Mouse (Mus musculus) CH12.LX (cell line): ENCODE results near the gene Ctsw. TPM values are rescaled to one million over a fixed set of nuclear protein-coding genes. Genes with fewer than 3 reads are reported as not detected.
A peak's percentile ranks its signal among the peaks of the same experiment; 100 is the strongest.

Source experiments
- DNase-seq: peaks from one replicate; pipeline ENCODE4 v3.0.0-alpha.2; 2013; ENCODE audit errors: extremely low read depth
- H3K27ac ChIP-seq: 2 replicates; pipeline ENCODE4 v1.5.1; 2012; ENCODE audit warnings: low read depth, mild to moderate bottlenecking, control low read depth, moderate library complexity; ENCODE audit not compliant: insufficient read depth
- H3K27me3 ChIP-seq: replicated peaks from 2 replicates; pipeline ENCODE3; 2012; ENCODE audit warnings: inconsistent platforms
- H3K36me3 ChIP-seq, 2 experiments: replicated peaks in 1 of 2; 2 replicates each; pipeline versions ENCODE3 to v1.6.1; 2012; ENCODE audit warnings: inconsistent platforms in 1 of 2, low read length in 1 of 2, mild to moderate bottlenecking in 1 of 2, mixed read lengths in 1 of 2, moderate library complexity in 1 of 2; ENCODE audit not compliant: control insufficient read depth in 1 of 2, insufficient read depth in 1 of 2
- H3K4me1 ChIP-seq, 2 experiments: 2 replicates each; pipeline ENCODE4 v1.6.1; 2012; ENCODE audit warnings: inconsistent platforms in 1 of 2, moderate library complexity in 1 of 2; ENCODE audit not compliant: insufficient read depth in 2 of 2, control insufficient read depth in 1 of 2
- H3K4me2 ChIP-seq: 2 replicates; pipeline ENCODE4 v1.6.1; 2012; ENCODE audit warnings: low read depth, mild to moderate bottlenecking, control low read depth; ENCODE audit not compliant: poor library complexity, insufficient read depth, severe bottlenecking
- H3K4me3 ChIP-seq, 3 experiments: fragments of 150-350 bp in 1 of 3; sonication (generic) in 1 of 3; replicated peaks in 1 of 3; 2 replicates each; pipeline versions ENCODE3 to v1.5.1; 2011 to 2012; ENCODE audit warnings: low read depth in 2 of 3, low read length in 2 of 3, mild to moderate bottlenecking in 2 of 3, moderate library complexity in 2 of 3, control low read depth in 1 of 3, improper control_type of control experiment in 1 of 3, inconsistent platforms in 1 of 3, mixed read lengths in 1 of 3; ENCODE audit not compliant: poor library complexity in 1 of 3
- H3K79me2 ChIP-seq: replicated peaks from 2 replicates; pipeline ENCODE4 v1.6.1; 2012; ENCODE audit warnings: mild to moderate bottlenecking, moderate library complexity; ENCODE audit not compliant: control insufficient read depth, poor library complexity, insufficient read depth, severe bottlenecking; ENCODE audit errors: extremely low read depth
- H3K9ac ChIP-seq: 2 replicates; pipeline ENCODE4 v1.6.1; 2012; ENCODE audit warnings: low read depth, mild to moderate bottlenecking, control low read depth, moderate library complexity; ENCODE audit not compliant: insufficient read depth
- H3K9me3 ChIP-seq: replicated peaks from 2 replicates; pipeline ENCODE3; 2012; ENCODE audit warnings: low read length, inconsistent platforms, mixed read lengths
- ELF1 ChIP-seq: IDR thresholded peaks from 2 replicates; pipeline ENCODE4 v1.6.1; 2014; ENCODE audit warnings: low read depth, mild to moderate bottlenecking, inconsistent platforms, low read length, improper control_type of control experiment
- GABPA ChIP-seq: IDR thresholded peaks from 2 replicates; pipeline ENCODE4 v1.6.1; 2012; ENCODE audit warnings: low read depth, low read length, improper control_type of control experiment, inconsistent platforms; ENCODE audit not compliant: insufficient replicate concordance
- HCFC1 ChIP-seq: IDR thresholded peaks from 2 replicates; pipeline ENCODE4 v1.6.1; 2012; ENCODE audit warnings: low read depth, mild to moderate bottlenecking, inconsistent platforms, low read length, improper control_type of control experiment
- IRF4 ChIP-seq: IDR thresholded peaks from 2 replicates; pipeline ENCODE4 v1.6.1; 2014; ENCODE audit warnings: low read depth, mild to moderate bottlenecking, inconsistent platforms, low read length, improper control_type of control experiment
- KAT2A ChIP-seq: IDR thresholded peaks from 2 replicates; pipeline ENCODE4 v1.6.1; 2012; ENCODE audit warnings: low read length, improper control_type of control experiment, inconsistent platforms; ENCODE audit not compliant: insufficient replicate concordance
- MAFK ChIP-seq: IDR thresholded peaks from 2 replicates; pipeline ENCODE4 v1.6.1; 2011; ENCODE audit warnings: low read length, improper control_type of control experiment; ENCODE audit not compliant: insufficient replicate concordance
- MAX ChIP-seq: IDR thresholded peaks from 2 replicates; pipeline ENCODE4 v1.6.1; 2011; ENCODE audit warnings: low read length, improper control_type of control experiment
- MAZ ChIP-seq: IDR thresholded peaks from 2 replicates; pipeline ENCODE4 v1.6.1; 2012; ENCODE audit warnings: low read depth, mild to moderate bottlenecking, inconsistent platforms, low read length, improper control_type of control experiment, moderate library complexity
- MEF2A ChIP-seq: IDR thresholded peaks from 2 replicates; pipeline ENCODE4 v1.6.1; 2014; ENCODE audit warnings: low read depth, mild to moderate bottlenecking, inconsistent platforms, low read length, improper control_type of control experiment, borderline replicate concordance
- MXI1 ChIP-seq: IDR thresholded peaks from 2 replicates; pipeline ENCODE4 v1.6.1; 2011; ENCODE audit warnings: mild to moderate bottlenecking, low read depth, low read length, improper control_type of control experiment
- NRF1 ChIP-seq: IDR thresholded peaks from 2 replicates; pipeline ENCODE4 v1.6.1; 2014; ENCODE audit warnings: low read depth, mild to moderate bottlenecking, inconsistent platforms, low read length, improper control_type of control experiment, moderate library complexity
- POLR2A ChIP-seq: IDR thresholded peaks from 2 replicates; pipeline ENCODE4 v1.6.1; 2011; ENCODE audit warnings: low read depth, mild to moderate bottlenecking, improper control_type of control experiment, low read length
- RAD21 ChIP-seq: IDR thresholded peaks from 2 replicates; pipeline ENCODE4 v1.6.1; 2011; ENCODE audit warnings: low read depth, mild to moderate bottlenecking, low read length, improper control_type of control experiment, moderate library complexity
- RCOR1 ChIP-seq: conservative IDR thresholded peaks from 2 replicates; pipeline ENCODE4 v1.6.1; 2012; ENCODE audit warnings: low read depth, mild to moderate bottlenecking, inconsistent platforms, low read length, improper control_type of control experiment
- SIN3A ChIP-seq: IDR thresholded peaks from 2 replicates; pipeline ENCODE4 v1.6.1; 2012; ENCODE audit warnings: low read length, improper control_type of control experiment, inconsistent platforms
- SMC3 ChIP-seq: IDR thresholded peaks from 2 replicates; pipeline ENCODE4 v1.6.1; 2011; ENCODE audit warnings: low read depth, low read length, improper control_type of control experiment
- TBP ChIP-seq: conservative IDR thresholded peaks from 2 replicates; pipeline ENCODE4 v1.6.1; 2011; ENCODE audit warnings: low read depth, low read length, improper control_type of control experiment
- TCF12 ChIP-seq: IDR thresholded peaks from 2 replicates; pipeline ENCODE4 v1.6.1; 2014; ENCODE audit warnings: low read depth, mild to moderate bottlenecking, inconsistent platforms, low read length, improper control_type of control experiment
- UBTF ChIP-seq: IDR thresholded peaks from 2 replicates; pipeline ENCODE4 v1.6.1; 2012; ENCODE audit warnings: low read depth, mild to moderate bottlenecking, inconsistent platforms, low read length, improper control_type of control experiment, moderate library complexity
- ZMIZ1 ChIP-seq: IDR thresholded peaks from 2 replicates; pipeline ENCODE4 v1.6.1; 2012; ENCODE audit warnings: low read depth, mild to moderate bottlenecking, inconsistent platforms, low read length, improper control_type of control experiment
- dilution Hi-C: fragments of 300-500 bp; cut with MboI; formaldehyde crosslinking; loops from 2 replicates; pipeline ENCODE4 v1.14.3; 2020; ENCODE audit warnings: low sequenced_read_pairs; ENCODE audit not compliant: extremely low pct_unique_long_range_greater_than_20kb, extremely low pct_ligation_motif_present
- in situ Hi-C: fragments of 300-500 bp; cut with MboI; formaldehyde crosslinking; loops from 3 replicates; pipeline ENCODE4 v1.14.3; 2019; ENCODE audit warnings: low sequenced_read_pairs, low pct_ligation_motif_present, low pct_unique_long_range_greater_than_20kb, mixed read lengths
- polyA plus RNA-seq: library from polyadenylated mRNA; unstranded; fragments of >175 nt; gene quantifications from 2 replicates; pipeline ENCODE4 v1.2.1, GENCODE M21; 2012; ENCODE audit warnings: low read depth; ENCODE audit not compliant: insufficient read length
- total RNA-seq, 2 experiments: library from RNA; depleted of rRNA; stranded (reverse); fragments of 300-350 nt in 1 of 2; fragments of >200 nt in 1 of 2; gene quantifications; 2 replicates each; pipeline ENCODE4 v1.2.3; 2012 to 2014

Ctsw gene
- total and polyA plus RNA-seq, 3 experiments: 0.23 to 1.1 (median 0.38) TPM

DNA sequence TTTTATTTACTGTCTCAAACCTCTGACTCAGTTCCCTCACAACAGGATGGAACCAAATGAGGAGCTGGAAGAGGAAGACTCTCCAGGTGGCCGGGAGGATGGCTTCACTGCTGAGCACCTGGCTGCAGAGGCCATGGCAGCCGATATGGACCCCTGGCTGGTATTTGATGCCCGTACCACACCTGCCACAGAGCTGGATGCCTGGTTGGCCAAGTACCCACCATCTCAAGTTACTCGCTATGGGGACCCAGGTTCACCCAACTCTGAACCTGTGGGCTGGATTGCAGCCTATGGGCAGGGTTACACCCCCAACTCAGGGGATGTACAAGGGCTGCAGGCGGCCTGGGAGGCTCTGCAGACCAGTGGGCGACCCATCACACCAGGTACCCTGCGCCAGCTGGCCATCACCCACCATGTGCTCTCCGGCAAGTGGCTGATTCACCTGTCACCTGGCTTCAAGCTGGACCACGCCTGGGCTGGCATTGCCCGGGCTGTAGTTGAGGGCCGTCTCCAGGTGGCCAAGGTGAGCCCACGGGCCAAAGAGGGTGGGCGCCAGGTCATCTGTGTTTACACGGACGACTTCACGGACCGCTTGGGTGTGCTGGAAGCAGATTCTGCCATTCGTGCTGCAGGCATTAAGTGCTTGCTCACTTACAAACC lies 42.3 kb downstream of the Ctsw start:
- DNase-seq: peak; percentile 17
- Histone ChIP-seq H3K36me3 (peaks cover 28 to 44% of the 10 kb centered on the region in 2 experiments), H3K4me3 (peak overlapping the region; percentile 75 to 88 (median 85)), H3K79me2 (no peaks in the 10 kb centered on the region; the same call in 1 of the 2 replicates), H3K9me3 (no peaks in the 10 kb centered on the region), H3K4me1 (peaks cover 21 to 44% of the 10 kb centered on the region in 2 experiments)
- in situ Hi-C loops: no loop called here
- dilution Hi-C loops: no loop called here
- TF ChIP-seq SIN3A (no peak), MXI1 (no peak), MEF2A (0 out of 2 replicates have a peak, but pooled peaks have one; percentile 5), MAZ (no peak)
- TF ChIP-seq, all 38 proteins: peak for 1
- Histone ChIP-seq H3K27ac (no peak overlapping the region), H3K4me2 (peak overlapping the region; percentile 86), H3K27me3 (no peaks in the 10 kb centered on the region), H3K9ac (peak overlapping the region; percentile 83)

DNA sequence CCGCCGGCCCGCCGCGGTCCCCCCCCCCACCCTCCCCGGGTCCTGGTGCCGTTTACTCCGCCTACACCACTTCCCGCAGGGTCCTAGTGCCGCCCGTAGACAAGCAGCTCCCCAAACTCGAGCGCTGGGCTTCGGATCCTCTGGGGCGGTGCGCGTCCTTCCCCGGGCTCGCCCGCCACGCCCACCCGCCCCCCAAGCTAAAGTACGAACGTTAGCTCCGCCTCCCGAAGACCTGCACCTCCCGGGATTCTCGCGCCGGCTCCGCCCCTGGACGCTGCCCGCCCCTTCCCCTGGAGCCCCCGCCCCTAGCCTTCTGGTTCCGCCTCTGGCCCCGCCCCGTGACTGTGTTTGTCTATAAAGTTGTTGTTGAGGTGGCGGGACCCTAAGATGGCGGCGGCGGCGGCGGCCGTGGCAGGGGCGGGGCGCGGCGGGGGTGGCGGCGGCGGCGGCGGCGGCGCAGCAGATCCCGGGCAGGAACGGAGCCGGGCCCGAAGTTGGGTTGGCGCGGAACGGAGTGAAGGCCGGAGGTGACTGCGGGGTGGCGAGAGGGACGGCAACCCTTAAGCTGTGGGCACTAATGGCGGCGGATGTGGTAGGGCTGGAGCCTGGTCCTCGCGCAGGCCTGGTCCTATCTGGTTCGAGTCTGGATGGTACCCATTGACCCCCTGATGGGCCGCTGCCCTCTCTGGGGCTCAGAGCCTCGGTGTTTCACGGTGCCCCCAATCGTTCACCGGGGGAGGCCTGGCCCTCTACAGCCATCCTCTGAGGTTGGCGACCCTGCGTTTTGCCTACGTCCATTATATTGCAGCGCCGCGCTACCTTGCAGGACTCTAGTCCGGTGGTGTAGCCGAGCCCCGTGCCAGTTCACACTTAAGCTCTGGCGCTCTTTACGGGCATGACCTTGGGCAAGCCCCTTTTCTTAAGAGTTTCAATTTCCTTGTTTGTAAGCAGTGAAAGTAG lies 43.2 kb downstream of the Ctsw start, which contains the start of the genes Drap1 and AI837181:
Drap1 (minus strand) TSS at position 198 of the 960 bp plus-strand sequence.
AI837181 (plus strand) TSS at position 363 of the 960 bp plus-strand sequence.
- no peaks in the 10 kb centered on the region for H3K27me3 ChIP-seq
- H3K27ac ChIP-seq: peak within 1 kb of the TSS; percentile 48
- peaks cover 34 to 53% of the 10 kb centered on the region in 2 experiments for H3K36me3 ChIP-seq
- H3K9ac ChIP-seq: peak within 1 kb of the TSS; percentile 94
- H3K4me3 ChIP-seq: peak within 1 kb of the TSS; percentile 76 to 88 (median 85)
- peak; percentile 95 for DNase-seq
- peaks cover 20 to 39% of the 10 kb centered on the region in 2 experiments for H3K4me1 ChIP-seq
- H3K9me3 ChIP-seq: no peaks in the 10 kb centered on the region
- dilution Hi-C loops: no loop called here
- in situ Hi-C loops: no loop called here
- no peaks in the 10 kb centered on the region; the same call in 1 of the 2 replicates for H3K79me2 ChIP-seq
- peak within 1 kb of the TSS; percentile 86 for H3K4me2 ChIP-seq
- TF ChIP-seq IRF4 (peak; percentile 20; the same call in 1 of the 2 replicates), RAD21 (no peak), MXI1 (peak; percentile 12), KAT2A (0 out of 2 replicates have a peak, but pooled peaks have one; percentile 8), MAX (no peak), SMC3 (no peak), POLR2A (peak; percentile 63; the same call in 1 of the 2 replicates), TBP (no peak), RCOR1 (no peak), MEF2A (0 out of 2 replicates have a peak, but pooled peaks have one; percentile 8), UBTF (peak; percentile 40; the same call in 1 of the 2 replicates), TCF12 (peak; percentile 45; the same call in 1 of the 2 replicates), GABPA (no peak), ELF1 (peak; percentile 70), MAFK (no peak), MAZ (no peak; the same call in 1 of the 2 replicates), ZMIZ1 (peak; percentile 10; the same call in 1 of the 2 replicates), NRF1 (peak; percentile 44; the same call in 1 of the 2 replicates), HCFC1 (peak; percentile 63)
